Comparison of ENCODE assay signal across 8 mouse cellular contexts in genomic region chr15:6909669-6910068, GRCm38 (mm10). TPM values are rescaled to one million over a fixed set of nuclear protein-coding genes. Genes with fewer than 3 reads are reported as not detected.
DNase-seq lines count a peak whose midpoint lies in the region; ATAC-seq and TF ChIP-seq lines count a peak whose summit lies in the region.

No protein-coding gene starts in this region.

- H3K27me3 ChIP-seq in G1E (ENCODE audit: insufficient read depth, low read length) = peaks cover 12% of the 10 kb centered on the region
- no peaks in the 10 kb centered on the region for H3K27me3 ChIP-seq in cerebellum, adult 2 months (ENCODE audit: control insufficient read depth, insufficient read depth, low read length)
- no peaks in the 10 kb centered on the region for H3K27me3 ChIP-seq in hindbrain, embryonic 10.5 days (ENCODE audit: insufficient read depth, poor library complexity, severe bottlenecking)
- peaks cover 6% of the 10 kb centered on the region; the same call in 1 of the 2 replicates for H3K27me3 ChIP-seq in lung, embryonic 15.5 days
- no peaks in the 10 kb centered on the region; the same call in 1 of the 2 replicates for H3K27me3 ChIP-seq in thymus, adult 2 months (ENCODE audit: control insufficient read depth, insufficient read depth, low read length)

- no peak for TF ChIP-seq POLR2A in cerebellum, adult 2 months (IDR thresholded peaks at IDR 0.05; ENCODE audit: borderline replicate concordance, insufficient read depth, low read length)
- TF ChIP-seq POLR2A in thymus, adult 2 months (IDR thresholded peaks at IDR 0.05; ENCODE audit: control insufficient read depth, extremely low read depth, insufficient read depth, low read length, poor library complexity) = no peak

- H3K36me3 ChIP-seq in G1E (replicated peaks) = no peaks in the 10 kb centered on the region
- H3K36me3 ChIP-seq in hindbrain, embryonic 10.5 days = no peaks in the 10 kb centered on the region
- H3K36me3 ChIP-seq in lung, embryonic 15.5 days = no peaks in the 10 kb centered on the region
- no peaks in the 10 kb centered on the region for H3K36me3 ChIP-seq in thymus, adult 2 months (ENCODE audit: control insufficient read depth, insufficient read depth, low read length)

- H3K9me3 ChIP-seq in G1E (replicated peaks) = no peaks in the 10 kb centered on the region
- H3K9me3 ChIP-seq in hindbrain, embryonic 10.5 days = no peaks in the 10 kb centered on the region
- H3K9me3 ChIP-seq in lung, embryonic 15.5 days = no peaks in the 10 kb centered on the region

- no peak overlapping the region for H3K4me3 ChIP-seq in G1E (ENCODE audit: low read depth, low read length)
- H3K4me3 ChIP-seq in cerebellum, adult 2 months (replicated peaks; ENCODE audit: insufficient read depth, low read depth, low read length) = no peak overlapping the region
- H3K4me3 ChIP-seq in hindbrain, embryonic 10.5 days = no peak overlapping the region
- H3K4me3 ChIP-seq in lung, embryonic 15.5 days = no peak overlapping the region
- H3K4me3 ChIP-seq in thymus, adult 2 months (ENCODE audit: control insufficient read depth, insufficient read depth, low read length) = no peak overlapping the region

- DNase-seq in G1E (ENCODE audit: low spot score) = peak; percentile 38
- peak; percentile 73 to 85 for DNase-seq in cerebellum, adult 2 months
- DNase-seq in frontal cortex, adult 2 months (ENCODE audit: extremely low spot score in 1 of 2, low spot score in 1 of 2) = peak; percentile 61 to 96
- peak; percentile 89 for DNase-seq in hindbrain, embryonic 10.5 days (ENCODE audit: low spot score)
- peak; percentile 82 for DNase-seq in layer of hippocampus, adult 9-10 months (ENCODE audit: low spot score)
- peak; percentile 81 for DNase-seq in ovary, adult 18-20 months (ENCODE audit: low spot score)
- peak; percentile 68 for DNase-seq in thymus, adult 2 months

- no peak overlapping the region for H3K9ac ChIP-seq in lung, embryonic 15.5 days

- peaks cover 5% of the 10 kb centered on the region; the same call in 1 of the 2 replicates for H3K4me1 ChIP-seq in G1E (ENCODE audit: insufficient read depth, low read depth, low read length)
- no peaks in the 10 kb centered on the region for H3K4me1 ChIP-seq in cerebellum, adult 2 months (ENCODE audit: control insufficient read depth, insufficient read depth, low read length)
- H3K4me1 ChIP-seq in hindbrain, embryonic 10.5 days (replicated peaks) = peaks cover 5% of the 10 kb centered on the region; the same call in 1 of the 2 replicates
- peaks cover 22% of the 10 kb centered on the region for H3K4me1 ChIP-seq in lung, embryonic 15.5 days
- H3K4me1 ChIP-seq in thymus, adult 2 months (replicated peaks; ENCODE audit: control insufficient read depth, insufficient read depth, low read length) = no peaks in the 10 kb centered on the region; the same call in 1 of the 2 replicates

- TF ChIP-seq CTCF in G1E (IDR thresholded peaks at IDR 0.05; ENCODE audit: low read depth, low read length) = peak; percentile 66
- peak; percentile 94 for TF ChIP-seq CTCF in cerebellum, adult 2 months (IDR thresholded peaks at IDR 0.05; ENCODE audit: borderline replicate concordance, insufficient read depth, low read depth, low read length)
- peak; percentile 80 for TF ChIP-seq CTCF in thymus, adult 2 months (IDR thresholded peaks at IDR 0.05; ENCODE audit: borderline replicate concordance, control insufficient read depth, extremely low read depth, insufficient read depth, low read length, poor library complexity)

- 1% methylated on average over 11 of the region's 11 CpGs for WGBS in cerebellum, adult 2 months
- 4% methylated on average over 11 of the region's 11 CpGs for whole genome bisulfite sequencing in hindbrain, embryonic 10.5 days
- WGBS in lung, embryonic 15.5 days = 2% methylated on average over 11 of the region's 11 CpGs
- 5% methylated on average over 11 of the region's 11 CpGs for WGBS in thymus, adult 2 months

- ATAC-seq in G1E (ENCODE audit: extremely low read depth, insufficient number of reproducible peaks, low FRiP score, poor library complexity, severe bottlenecking) = no peak
- ATAC-seq in lung, embryonic 15.5 days (ENCODE audit: borderline replicate concordance, extremely low read depth, low FRiP score, low TSS enrichment) = peak; percentile 97

- H3K4me2 ChIP-seq in lung, embryonic 15.5 days = peak overlapping the region; percentile 28

- no peak overlapping the region for H3K27ac ChIP-seq in cerebellum, adult 2 months (ENCODE audit: insufficient read depth, low read length)
- H3K27ac ChIP-seq in hindbrain, embryonic 10.5 days = peak overlapping the region; percentile 70
- 0 out of 2 replicates have a peak overlapping the region, but pooled peaks have one; percentile 16 for H3K27ac ChIP-seq in lung, embryonic 15.5 days
- H3K27ac ChIP-seq in thymus, adult 2 months (ENCODE audit: control insufficient read depth, insufficient read depth, low read length) = no peak overlapping the region

RNA-seq across cellular contexts. Expression of gene Osmr, which starts 34.9 kb away (rescaled TPM):
- total RNA-seq in G1E (2014; fragmentation: Nextera tagmentation) (not detected in 2 replicates), G1E (2017) (0.06 and 0.22 TPM in 2 replicates)
- not detected in 2 replicates for polyA plus RNA-seq in G1E (2012)
- polyA plus RNA-seq in cerebellum, adult 2 months (2012; rRNA removed) = 1.6 and 1.8 TPM in 2 replicates
- polyA plus RNA-seq in frontal cortex, adult 2 months (2012; rRNA removed) = 2.6 and 2.7 TPM in 2 replicates
- 0.49 and 0.67 TPM in 2 replicates for polyA plus RNA-seq in hindbrain, embryonic 10.5 days (2016; fragmentation: Nextera tagmentation; extraction: Ambion mirVana)
- polyA plus RNA-seq in lung, embryonic 15.5 days (2015; fragmentation: Nextera tagmentation; extraction: Ambion mirVana) = 1.1 and 2.1 TPM in 2 replicates
- polyA plus RNA-seq in thymus, adult 2 months (2012; rRNA removed) = 4.3 and 5.2 TPM in 2 replicates

Comparison
In these comparisons a context has a peak if more than half of its experiments do, and no peak if none do; other contexts are left out.
1. DNase-seq: peak in every context shown above with its lines; median percentile 89 in hindbrain, embryonic 10.5 days; 82 in layer of hippocampus, adult 9-10 months; 81 in ovary, adult 18-20 months; 79 in cerebellum, adult 2 months; 78 in frontal cortex, adult 2 months; 68 in thymus, adult 2 months; 38 in G1E.
2. H3K27ac ChIP-seq: peak in hindbrain, embryonic 10.5 days (single experiment) and lung, embryonic 15.5 days (single experiment); none in cerebellum, adult 2 months (single experiment) and thymus, adult 2 months (single experiment).
3. Peak in every context shown above with its lines, with median percentiles within 50 percentile points of each other: CTCF ChIP-seq.